Mouse (Mus musculus): ENCODE results near the gene Gm5538.

DNA sequence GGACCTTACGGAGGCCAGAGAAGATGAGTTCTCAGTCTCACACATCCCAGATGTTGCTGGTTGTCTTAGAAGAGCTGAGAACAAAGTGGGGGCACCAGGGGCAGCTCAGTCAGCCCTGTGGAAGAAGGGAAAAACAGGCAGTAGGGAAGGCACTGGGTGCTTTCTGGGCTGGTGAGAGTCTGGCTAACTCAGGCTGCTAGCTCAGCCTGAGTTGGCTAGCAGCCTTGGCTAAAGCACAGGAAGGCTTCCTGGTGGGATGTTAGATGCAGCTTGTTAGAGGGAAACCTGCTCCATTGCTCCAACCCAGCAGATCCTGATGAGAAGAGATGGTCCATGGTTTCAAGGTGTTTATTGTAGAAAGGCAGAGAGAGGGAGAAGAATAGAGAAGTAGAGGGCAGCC lies 10.3 kb downstream of the Gm5538 start:
- TF ChIP-seq CTCF (IDR thresholded peaks at IDR 0.05; ENCODE audit: low read depth, low read length): no peak
- no peak for TF ChIP-seq POLR2A (IDR thresholded peaks at IDR 0.05; ENCODE audit: insufficient read depth, low read length)
- no peak for TF ChIP-seq EP300 (IDR thresholded peaks at IDR 0.05; ENCODE audit: insufficient read depth, low read depth, low read length)
